Mouse (Mus musculus) heart, adult 18-20 months (tissue): ENCODE data around the gene Mmrn2. TPM values are rescaled to one million over a fixed set of nuclear protein-coding genes. Genes with fewer than 3 reads are reported as not detected.

Experiments used
- total RNA-seq, 2 experiments: library from RNA; stranded (reverse); gene quantifications; 2 replicates each; pipeline ENCODE4 v1.2.3; 2021

Mmrn2 gene
- total RNA-seq, 2 experiments from 2014 or later = 30.1 to 30.7 TPM

Other genes with a start within 250 kb of the Mmrn2 start
- gene Npy4r, start 223.0 kb upstream of the Mmrn2 start, total RNA-seq = under 1 TPM; 0.07 to 0.13 TPM
- under 1 TPM; 0.13 to 0.25 TPM for gene Gprin2, start 173.8 kb upstream of the Mmrn2 start, total RNA-seq
- gene Syt15, start 155.9 kb upstream of the Mmrn2 start, total RNA-seq = under 1 TPM; 0.35 to 0.67 TPM
- gene Shld2, start 65.0 kb upstream of the Mmrn2 start, total RNA-seq = 1 to 10 TPM; 6.0 to 8.5 TPM
- 100 to 1,000 TPM; 148 to 183 TPM for gene Glud1, start 64.7 kb upstream of the Mmrn2 start, total RNA-seq
- not detected for gene Fam25c, start 20.0 kb upstream of the Mmrn2 start, total RNA-seq
- gene Sncg, start 676 bp upstream of the Mmrn2 start, total RNA-seq = 10 to 100 TPM; 11.6 to 12.6 TPM
- 10 to 100 TPM; 52.9 to 56.9 TPM for gene Bmpr1a, start 127.9 kb downstream of the Mmrn2 start, total RNA-seq
- not detected for gene 9230112D13Rik, start 147.3 kb downstream of the Mmrn2 start, total RNA-seq
- 1,000 to 10,000 TPM; 1,008 to 1,034 TPM for gene Ldb3, start 213.2 kb downstream of the Mmrn2 start, total RNA-seq
- 1 to 10 TPM; 1.9 to 2.5 TPM for gene Opn4, start 224.7 kb downstream of the Mmrn2 start, total RNA-seq